Comparison of ENCODE assay signal across 25 mouse cellular contexts in genomic region chr9:99306226-99306625, GRCm38 (mm10). TPM values are rescaled to one million over a fixed set of nuclear protein-coding genes. Genes with fewer than 3 reads are reported as not detected.
"Had no signal": no experiment of that assay in that cellular context is flagged by ENCODE, and none has a peak within 500 bp of the region (broad histone marks: within the 10 kb centered on the region; RNA-seq: fewer than 3 reads in every experiment).

No protein-coding gene starts in this region.

- H3K4me1 ChIP-seq: limb, embryonic 10.5 days; limb, embryonic 13.5 days; liver, embryonic 12.5 days; liver, embryonic 15.5 days; midbrain, embryonic 12.5 days; midbrain, embryonic 15.5 days; neural tube, embryonic 12.5 days; neural tube, embryonic 15.5 days; stomach, embryonic 15.5 days had no signal

- H3K27ac ChIP-seq: layer of hippocampus, adult 2 months; limb, embryonic 10.5 days; limb, embryonic 13.5 days; liver, embryonic 12.5 days; liver, embryonic 15.5 days; macrophage; midbrain, embryonic 12.5 days; midbrain, embryonic 15.5 days; neural tube, embryonic 12.5 days; neural tube, embryonic 15.5 days; stomach, embryonic 15.5 days had no signal

- H3K4me3 ChIP-seq: layer of hippocampus, adult 2 months; limb, embryonic 10.5 days; limb, embryonic 13.5 days; liver, embryonic 12.5 days; liver, embryonic 15.5 days; midbrain, embryonic 12.5 days; midbrain, embryonic 15.5 days; neural tube, embryonic 12.5 days; neural tube, embryonic 15.5 days; stomach, embryonic 15.5 days had no signal

- ATAC-seq: intestine, embryonic 16.5 days; liver, embryonic 12.5 days; midbrain, embryonic 15.5 days had no signal

- H3K27me3 ChIP-seq: limb, embryonic 13.5 days; liver, embryonic 12.5 days; liver, embryonic 15.5 days; midbrain, embryonic 12.5 days; midbrain, embryonic 15.5 days; neural tube, embryonic 12.5 days; neural tube, embryonic 15.5 days; stomach, embryonic 15.5 days had no signal

- DNase-seq: kidney, adult 18-20 months; kidney, adult 9 months; kidney, postnatal 14 days; kidney, postnatal 4 days; layer of hippocampus, adult 9-11 months; liver; lung, embryonic 14.5 days; retina, postnatal 1 day; right cerebral cortex, postnatal 25 days; spleen, adult 18-20 months; thymus, adult 2 months; thymus, postnatal 14 days; thymus, postnatal 4 days had no signal

RNA-seq across cellular contexts. Expression of gene Esyt3, which starts 52.1 kb away (rescaled TPM):
- polyA plus RNA-seq: macrophage had no signal
